Mouse (Mus musculus): ENCODE data around the gene Vcan. TPM values are rescaled to one million over a fixed set of nuclear protein-coding genes. Genes with fewer than 3 reads are reported as not detected.

The Vcan gene
- polyA plus RNA-seq, 1 experiment from 2014 or later = 36.8 TPM

- Histone ChIP-seq H3K27ac (no peak overlapping the region), H3K9me3 (replicated peaks; ENCODE audit: low read length) (no peaks in the 10 kb centered on the region), H3K9ac (ENCODE audit: low read depth, low read length) (no peak overlapping the region), H3K4me3 (replicated peaks; ENCODE audit: low read depth, low read length) (no peak overlapping the region), H3K4me2 (ENCODE audit: low read length) (no peak overlapping the region), H3K4me1 (replicated peaks; ENCODE audit: insufficient read depth, low read length) (no peaks in the 10 kb centered on the region), H3K27me3 (ENCODE audit: insufficient read depth, low read length) (no peaks in the 10 kb centered on the region), H3K36me3 (ENCODE audit: insufficient read depth, low read length) (peaks cover 11% of the 10 kb centered on the region; the same call in 1 of the 2 replicates)
- peak; percentile 55 for TF ChIP-seq CTCF (IDR thresholded peaks at IDR 0.05; ENCODE audit: low read depth)
- DNase-seq (ENCODE audit: low spot score) = no peak
- ATAC-seq (replicated peaks; ENCODE audit: low FRiP score, low read depth) = no peak
- WGBS = 85% methylated on average over 4 of the region's 4 CpGs
These were observed 39.9 kb downstream of the Vcan start for GRCm38 (mm10) chr13:89702395-89702794.

- WGBS = 71% methylated on average over 2 of the region's 2 CpGs
- no peak for ATAC-seq (replicated peaks; ENCODE audit: low FRiP score, low read depth)
- Histone ChIP-seq H3K27me3 (ENCODE audit: insufficient read depth, low read length) (no peaks in the 10 kb centered on the region), H3K9ac (ENCODE audit: low read depth, low read length) (no peak overlapping the region), H3K4me1 (replicated peaks; ENCODE audit: insufficient read depth, low read length) (no peaks in the 10 kb centered on the region), H3K4me2 (ENCODE audit: low read length) (no peak overlapping the region), H3K36me3 (ENCODE audit: insufficient read depth, low read length) (peaks cover 6% of the 10 kb centered on the region; the same call in 1 of the 2 replicates), H3K9me3 (replicated peaks; ENCODE audit: low read length) (no peaks in the 10 kb centered on the region), H3K4me3 (replicated peaks; ENCODE audit: low read depth, low read length) (no peak overlapping the region), H3K27ac (no peak overlapping the region)
- DNase-seq (ENCODE audit: low spot score) = no peak
- TF ChIP-seq CTCF (IDR thresholded peaks at IDR 0.05; ENCODE audit: low read depth) = no peak
These were observed 42.2 kb downstream of the Vcan start for GRCm38 (mm10) chr13:89699998-89700555.

- no peak overlapping the region for H3K27ac ChIP-seq
- 100% methylated on average over 1 of the region's 1 CpGs for WGBS
- ATAC-seq (replicated peaks; ENCODE audit: low FRiP score, low read depth) (no peak), DNase-seq (ENCODE audit: low spot score) (no peak)
- no peak overlapping the region for H3K9ac ChIP-seq (ENCODE audit: low read depth, low read length)
- H3K4me1 ChIP-seq (replicated peaks; ENCODE audit: insufficient read depth, low read length) = no peaks in the 10 kb centered on the region
- no peaks in the 10 kb centered on the region for H3K27me3 ChIP-seq (ENCODE audit: insufficient read depth, low read length)
- no peak for TF ChIP-seq CTCF (IDR thresholded peaks at IDR 0.05; ENCODE audit: low read depth)
- H3K36me3 ChIP-seq (ENCODE audit: insufficient read depth, low read length) = no peaks in the 10 kb centered on the region
- H3K4me3 ChIP-seq (replicated peaks; ENCODE audit: low read depth, low read length) = no peak overlapping the region
- H3K9me3 ChIP-seq (replicated peaks; ENCODE audit: low read length) = no peaks in the 10 kb centered on the region
- H3K4me2 ChIP-seq (ENCODE audit: low read length) = no peak overlapping the region
These were observed 49.7 kb downstream of the Vcan start for GRCm38 (mm10) chr13:89692597-89692996.

GRCm38 (mm10) chr13:89683490-89683889, 58.8 kb downstream of the Vcan start:
- no peaks in the 10 kb centered on the region for H3K27me3 ChIP-seq (ENCODE audit: insufficient read depth, low read length)
- no peak overlapping the region for H3K27ac ChIP-seq
- DNase-seq (ENCODE audit: low spot score) (no peak), ATAC-seq (replicated peaks; ENCODE audit: low FRiP score, low read depth) (no peak)
- 91% methylated on average over 3 of the region's 3 CpGs for WGBS
- no peak overlapping the region for H3K9ac ChIP-seq (ENCODE audit: low read depth, low read length)
- TF ChIP-seq CTCF (IDR thresholded peaks at IDR 0.05; ENCODE audit: low read depth) = no peak
- H3K4me2 ChIP-seq (ENCODE audit: low read length) = no peak overlapping the region
- no peaks in the 10 kb centered on the region for H3K36me3 ChIP-seq (ENCODE audit: insufficient read depth, low read length)
- no peaks in the 10 kb centered on the region for H3K4me1 ChIP-seq (replicated peaks; ENCODE audit: insufficient read depth, low read length)
- no peaks in the 10 kb centered on the region for H3K9me3 ChIP-seq (replicated peaks; ENCODE audit: low read length)
- H3K4me3 ChIP-seq (replicated peaks; ENCODE audit: low read depth, low read length) = no peak overlapping the region

GRCm38 (mm10) chr13:89682254-89682653, 60.1 kb downstream of the Vcan start:
- WGBS = 78% methylated on average over 7 of the region's 7 CpGs

GRCm38 (mm10) chr13:89679756-89680155, 62.6 kb downstream of the Vcan start:
- Histone ChIP-seq H3K4me1 (replicated peaks; ENCODE audit: insufficient read depth, low read length) (no peaks in the 10 kb centered on the region), H3K36me3 (ENCODE audit: insufficient read depth, low read length) (no peaks in the 10 kb centered on the region), H3K27ac (no peak overlapping the region), H3K9ac (ENCODE audit: low read depth, low read length) (no peak overlapping the region), H3K9me3 (replicated peaks; ENCODE audit: low read length) (no peaks in the 10 kb centered on the region), H3K27me3 (ENCODE audit: insufficient read depth, low read length) (no peaks in the 10 kb centered on the region), H3K4me3 (replicated peaks; ENCODE audit: low read depth, low read length) (no peak overlapping the region), H3K4me2 (ENCODE audit: low read length) (no peak overlapping the region)
- DNase-seq (ENCODE audit: low spot score) (no peak), ATAC-seq (replicated peaks; ENCODE audit: low FRiP score, low read depth) (no peak)
- no peak for TF ChIP-seq CTCF (IDR thresholded peaks at IDR 0.05; ENCODE audit: low read depth)
- WGBS = 91% methylated on average over 6 of the region's 6 CpGs

More at GRCm38 (mm10) chr13:89682254-89682653, 60.1 kb downstream of the Vcan start:
- H3K36me3 ChIP-seq (ENCODE audit: insufficient read depth, low read length) = no peaks in the 10 kb centered on the region
- no peak overlapping the region for H3K9ac ChIP-seq (ENCODE audit: low read depth, low read length)
- ATAC-seq (replicated peaks; ENCODE audit: low FRiP score, low read depth) (no peak), DNase-seq (ENCODE audit: low spot score) (no peak)
- no peak for TF ChIP-seq CTCF (IDR thresholded peaks at IDR 0.05; ENCODE audit: low read depth)
- H3K27me3 ChIP-seq (ENCODE audit: insufficient read depth, low read length) = no peaks in the 10 kb centered on the region
- H3K4me2 ChIP-seq (ENCODE audit: low read length) = no peak overlapping the region
- H3K4me3 ChIP-seq (replicated peaks; ENCODE audit: low read depth, low read length) = no peak overlapping the region
- H3K9me3 ChIP-seq (replicated peaks; ENCODE audit: low read length) = no peaks in the 10 kb centered on the region
- no peaks in the 10 kb centered on the region for H3K4me1 ChIP-seq (replicated peaks; ENCODE audit: insufficient read depth, low read length)
- no peak overlapping the region for H3K27ac ChIP-seq

GRCm38 (mm10) chr13:89670505-89670904, 71.8 kb downstream of the Vcan start:
- Histone ChIP-seq H3K27me3 (ENCODE audit: insufficient read depth, low read length) (no peaks in the 10 kb centered on the region), H3K9ac (ENCODE audit: low read depth, low read length) (no peak overlapping the region), H3K27ac (no peak overlapping the region), H3K4me1 (replicated peaks; ENCODE audit: insufficient read depth, low read length) (no peaks in the 10 kb centered on the region), H3K36me3 (ENCODE audit: insufficient read depth, low read length) (no peaks in the 10 kb centered on the region), H3K9me3 (replicated peaks; ENCODE audit: low read length) (no peaks in the 10 kb centered on the region), H3K4me2 (ENCODE audit: low read length) (no peak overlapping the region), H3K4me3 (replicated peaks; ENCODE audit: low read depth, low read length) (no peak overlapping the region)
- ATAC-seq (replicated peaks; ENCODE audit: low FRiP score, low read depth) (no peak), DNase-seq (ENCODE audit: low spot score) (no peak)
- 72% methylated on average over 3 of the region's 3 CpGs for WGBS
- no peak for TF ChIP-seq CTCF (IDR thresholded peaks at IDR 0.05; ENCODE audit: low read depth)
